Mouse (Mus musculus) embryonic facial prominence, embryonic 13.5 days (tissue): ENCODE measurements around the gene Btbd8. TPM values are rescaled to one million over a fixed set of nuclear protein-coding genes. Genes with fewer than 3 reads are reported as not detected.

Experiments
- ATAC-seq: fragments of 200-750 bp; cut with Nextera tagmentation; 2 replicates; pipeline ENCODE4 v1.8.0; 2017; ENCODE audit warnings: low read depth; ENCODE audit not compliant: insufficient number of reproducible peaks, insufficient read depth, low FRiP score, low TSS enrichment
- H3K27ac ChIP-seq: fragments of 300-500 bp; sonication (generic); 2 replicates; pipeline ENCODE4 v1.5.1; 2015; ENCODE audit warnings: moderate library complexity, mild to moderate bottlenecking, inconsistent platforms
- H3K27me3 ChIP-seq: fragments of 300-500 bp; sonication (generic); 2 replicates; pipeline ENCODE4 v1.6.1; 2015; ENCODE audit warnings: mild to moderate bottlenecking, inconsistent platforms
- H3K36me3 ChIP-seq: fragments of 300-500 bp; sonication (generic); 2 replicates; pipeline ENCODE4 v1.6.1; 2015; ENCODE audit warnings: mild to moderate bottlenecking, inconsistent platforms
- H3K4me1 ChIP-seq: fragments of 300-500 bp; sonication (generic); 2 replicates; pipeline ENCODE4 v1.6.1; 2015; ENCODE audit warnings: inconsistent platforms
- H3K4me2 ChIP-seq: fragments of 300-500 bp; sonication (generic); 2 replicates; pipeline ENCODE4 v1.6.1; 2015; ENCODE audit warnings: moderate library complexity, mild to moderate bottlenecking, inconsistent platforms
- H3K4me3 ChIP-seq: fragments of 300-500 bp; sonication (generic); 2 replicates; pipeline ENCODE4 v1.5.1; 2015; ENCODE audit warnings: mild to moderate bottlenecking, inconsistent platforms
- H3K9ac ChIP-seq: fragments of 300-500 bp; sonication (generic); 2 replicates; pipeline ENCODE4 v1.6.1; 2015; ENCODE audit warnings: mild to moderate bottlenecking, inconsistent platforms
- H3K9me3 ChIP-seq: fragments of 300-500 bp; sonication (generic); 2 replicates; pipeline ENCODE4 v1.6.1; 2016; ENCODE audit warnings: inconsistent platforms
- WGBS: fragments of 180-500 bp; shearing (Covaris S2); methylation state at CpG from one replicate; pipeline ENCODE4 v1.1.7; 2015; ENCODE audit warnings: mixed read lengths; 5-methylcytosine and 5-hydroxymethylcytosine counted together
- polyA plus RNA-seq: library from polyadenylated mRNA; unstranded; fragments of >200 nt; fragmentation: Nextera tagmentation; extraction: Ambion mirVana; gene quantifications from 2 replicates; pipeline ENCODE4 v1.2.1, GENCODE M21; 2015

Gene Btbd8
- polyA plus RNA-seq, 1 experiment from 2014 or later = 6.2 TPM

GRCm38 (mm10) chr5:107462147-107463076 lies 24.6 kb downstream of the Btbd8 start:
- Histone ChIP-seq H3K36me3 (0 out of 2 replicates have a peak, but pooled peaks cover 6% of the 10 kb centered on the region), H3K4me3 (no peak overlapping the region), H3K9ac (no peak overlapping the region), H3K4me2 (no peak overlapping the region), H3K9me3 (no peaks in the 10 kb centered on the region), H3K27me3 (no peaks in the 10 kb centered on the region), H3K4me1 (peaks cover 12% of the 10 kb centered on the region), H3K27ac (no peak overlapping the region)
- 92% methylated on average over 4 of the region's 4 CpGs for WGBS
- no peak for ATAC-seq

- WGBS = 29% methylated on average over 5 of the region's 5 CpGs
- Histone ChIP-seq H3K27me3 (no peaks in the 10 kb centered on the region), H3K36me3 (peaks cover 14% of the 10 kb centered on the region), H3K4me2 (no peak overlapping the region), H3K4me3 (no peak overlapping the region), H3K4me1 (peaks cover 12% of the 10 kb centered on the region), H3K27ac (peak overlapping the region; percentile 44; the same call in 1 of the 2 replicates), H3K9ac (no peak overlapping the region), H3K9me3 (no peaks in the 10 kb centered on the region)
- no peak for ATAC-seq
Observed at GRCm38 (mm10) chr5:107466501-107466900, 28.7 kb downstream of the Btbd8 start.

GRCm38 (mm10) chr5:107467098-107467497 lies 29.3 kb downstream of the Btbd8 start:
- Histone ChIP-seq H3K9me3 (no peaks in the 10 kb centered on the region), H3K9ac (no peak overlapping the region), H3K27ac (peak overlapping the region; percentile 13; the same call in 1 of the 2 replicates), H3K4me1 (peaks cover 12% of the 10 kb centered on the region), H3K4me2 (no peak overlapping the region), H3K27me3 (no peaks in the 10 kb centered on the region), H3K36me3 (peaks cover 14% of the 10 kb centered on the region), H3K4me3 (no peak overlapping the region)
- ATAC-seq = no peak
- WGBS = 61% methylated on average over 4 of the region's 4 CpGs

DNA sequence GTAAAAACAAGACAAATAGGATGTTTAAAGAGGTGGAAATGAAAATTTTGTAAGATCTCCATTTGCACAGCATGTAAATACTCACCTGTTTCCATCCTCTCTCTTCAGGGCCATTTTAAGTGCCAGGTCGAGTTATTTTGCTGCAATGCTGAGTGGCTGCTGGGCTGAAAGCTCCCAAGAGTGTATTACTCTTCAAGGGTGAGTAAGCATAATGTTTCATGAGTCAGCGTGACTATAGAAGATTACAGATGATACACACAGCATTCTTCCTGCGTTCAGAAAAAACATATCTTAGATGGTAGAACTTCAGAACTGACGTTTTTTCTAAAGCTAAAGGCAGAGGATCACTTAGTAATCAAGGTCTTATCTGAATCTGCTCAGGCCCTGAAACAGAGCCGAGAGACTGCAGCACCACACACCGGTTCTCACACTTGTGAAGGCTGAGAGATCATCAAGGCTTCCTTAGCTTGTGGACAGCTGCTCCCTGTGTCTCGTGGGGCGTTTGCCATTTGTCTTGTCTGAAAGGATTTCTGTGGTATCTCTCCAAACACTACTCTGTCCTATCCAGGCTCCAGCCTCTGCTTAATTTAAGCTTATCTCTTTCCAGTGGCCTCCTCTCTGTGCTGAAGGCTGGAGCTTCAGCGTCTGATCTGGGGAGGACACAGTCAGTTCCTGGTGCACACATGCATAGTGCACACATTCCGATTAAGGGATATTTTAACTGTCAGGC lies 33.0 kb downstream of the Btbd8 start:
- Histone ChIP-seq H3K4me2 (no peak overlapping the region), H3K27me3 (no peaks in the 10 kb centered on the region), H3K27ac (no peak overlapping the region), H3K4me1 (peaks cover 12% of the 10 kb centered on the region), H3K4me3 (no peak overlapping the region), H3K9ac (no peak overlapping the region), H3K9me3 (no peaks in the 10 kb centered on the region; the same call in 1 of the 2 replicates), H3K36me3 (peaks cover 21% of the 10 kb centered on the region)
- WGBS = 84% methylated on average over 10 of the region's 10 CpGs
- no peak for ATAC-seq

GRCm38 (mm10) chr5:107480194-107480593 lies 42.4 kb downstream of the Btbd8 start:
- Histone ChIP-seq H3K27ac (no peak overlapping the region), H3K36me3 (peaks cover 5% of the 10 kb centered on the region), H3K4me2 (no peak overlapping the region), H3K4me1 (no peaks in the 10 kb centered on the region), H3K9me3 (no peaks in the 10 kb centered on the region; the same call in 1 of the 2 replicates), H3K27me3 (no peaks in the 10 kb centered on the region), H3K9ac (no peak overlapping the region), H3K4me3 (no peak overlapping the region)
- ATAC-seq = no peak
- 92% methylated on average over 2 of the region's 2 CpGs for WGBS

- H3K4me2 ChIP-seq = no peak overlapping the region
- no peak overlapping the region for H3K27ac ChIP-seq
- ATAC-seq = no peak
- H3K4me3 ChIP-seq = no peak overlapping the region
- no peaks in the 10 kb centered on the region for H3K27me3 ChIP-seq
- H3K36me3 ChIP-seq = peaks cover 11% of the 10 kb centered on the region; the same call in 1 of the 2 replicates
- WGBS = 75% methylated on average over 4 of the region's 4 CpGs
- no peaks in the 10 kb centered on the region for H3K9me3 ChIP-seq
- peaks cover 4% of the 10 kb centered on the region; the same call in 1 of the 2 replicates for H3K4me1 ChIP-seq
- H3K9ac ChIP-seq = no peak overlapping the region
Observed at GRCm38 (mm10) chr5:107488996-107489395, 51.2 kb downstream of the Btbd8 start.

- no peak for ATAC-seq
Observed at GRCm38 (mm10) chr5:107491036-107491435, 53.2 kb downstream of the Btbd8 start.

DNA sequence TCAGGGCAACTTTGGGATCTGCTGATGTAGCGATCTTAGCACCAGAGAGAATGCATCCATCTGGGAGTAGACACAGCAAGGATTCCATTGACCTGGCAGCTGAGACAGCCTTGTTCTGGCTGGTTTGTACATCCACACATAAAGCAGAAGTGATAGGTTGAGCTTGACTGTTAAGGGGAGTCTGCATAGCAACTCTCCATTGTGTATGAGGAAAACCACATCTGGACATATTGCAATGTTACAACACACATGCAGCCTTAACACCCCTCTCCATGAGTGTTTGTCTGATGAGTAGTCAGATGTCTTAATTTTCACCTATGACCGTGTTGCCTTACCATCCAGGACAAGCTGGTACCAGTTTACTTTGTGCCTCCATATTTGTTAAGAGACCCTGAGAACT lies 54.7 kb downstream of the Btbd8 start:
- no peak overlapping the region for H3K4me3 ChIP-seq
- H3K27me3 ChIP-seq = no peaks in the 10 kb centered on the region
- H3K4me2 ChIP-seq = no peak overlapping the region
- WGBS = 89% methylated on average over 2 of the region's 2 CpGs
- peaks cover 4% of the 10 kb centered on the region; the same call in 1 of the 2 replicates for H3K9me3 ChIP-seq
- H3K36me3 ChIP-seq = peaks cover 17% of the 10 kb centered on the region
- no peak for ATAC-seq
- no peak overlapping the region for H3K9ac ChIP-seq
- H3K4me1 ChIP-seq = peaks cover 4% of the 10 kb centered on the region; the same call in 1 of the 2 replicates
- no peak overlapping the region for H3K27ac ChIP-seq

More at GRCm38 (mm10) chr5:107491036-107491435, 53.2 kb downstream of the Btbd8 start:
- Histone ChIP-seq H3K9me3 (peaks cover 4% of the 10 kb centered on the region; the same call in 1 of the 2 replicates), H3K4me3 (no peak overlapping the region), H3K9ac (no peak overlapping the region), H3K27me3 (no peaks in the 10 kb centered on the region), H3K27ac (no peak overlapping the region), H3K4me2 (no peak overlapping the region), H3K36me3 (peaks cover 17% of the 10 kb centered on the region), H3K4me1 (peaks cover 4% of the 10 kb centered on the region; the same call in 1 of the 2 replicates)
- WGBS = 73% methylated on average over 9 of the region's 9 CpGs

GRCm38 (mm10) chr5:107494759-107495158 lies 57.0 kb downstream of the Btbd8 start:
- Histone ChIP-seq H3K9ac (no peak overlapping the region), H3K4me3 (no peak overlapping the region), H3K4me1 (no peaks in the 10 kb centered on the region), H3K4me2 (no peak overlapping the region), H3K36me3 (peaks cover 17% of the 10 kb centered on the region), H3K27me3 (no peaks in the 10 kb centered on the region), H3K9me3 (peaks cover 4% of the 10 kb centered on the region; the same call in 1 of the 2 replicates), H3K27ac (no peak overlapping the region)
- WGBS = 96% methylated on average over 5 of the region's 5 CpGs
- no peak for ATAC-seq

DNA sequence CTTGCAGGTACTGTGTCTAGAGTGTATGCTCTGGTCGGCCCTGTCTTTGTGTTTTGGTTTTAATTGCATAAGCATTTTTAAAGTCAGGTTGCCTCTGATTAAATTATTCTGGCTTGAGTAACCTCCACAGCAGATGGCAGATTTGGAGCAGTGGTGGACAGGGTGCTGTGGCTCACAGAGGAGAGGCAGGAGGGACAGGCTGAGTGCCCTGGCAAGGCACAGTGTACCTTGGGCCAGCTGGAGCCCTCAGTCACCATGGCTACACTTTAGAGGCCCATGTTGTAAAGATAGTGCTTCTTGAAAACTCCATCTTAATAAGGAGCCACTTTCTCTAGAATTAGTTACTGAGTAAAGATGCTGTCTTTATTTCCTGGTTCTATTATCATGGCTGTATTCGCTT lies 58.2 kb downstream of the Btbd8 start:
- WGBS = 92% methylated on average over 2 of the region's 2 CpGs
- Histone ChIP-seq H3K9me3 (peaks cover 4% of the 10 kb centered on the region; the same call in 1 of the 2 replicates), H3K27me3 (no peaks in the 10 kb centered on the region)

More for the DNA sequence above, 58.2 kb downstream of the Btbd8 start:
- no peak overlapping the region for H3K4me3 ChIP-seq
- H3K9ac ChIP-seq = no peak overlapping the region
- peaks cover 17% of the 10 kb centered on the region for H3K36me3 ChIP-seq
- H3K27ac ChIP-seq = no peak overlapping the region
- no peak for ATAC-seq
- H3K4me1 ChIP-seq = no peaks in the 10 kb centered on the region
- no peak overlapping the region for H3K4me2 ChIP-seq
